Mouse (Mus musculus) cerebellum, adult 9-11 months (tissue): ENCODE data around the gene Narf.
A peak's percentile ranks its signal among the peaks of the same experiment; 100 is the strongest.

ENCODE experiments used
- DNase-seq: peaks from one replicate; pipeline ENCODE4 v3.0.0; 2022

Narf gene

GRCm38 (mm10) chr11:121237345-121238128 is 484 bp downstream of the Narf start:
- DNase-seq: no peak

DNA sequence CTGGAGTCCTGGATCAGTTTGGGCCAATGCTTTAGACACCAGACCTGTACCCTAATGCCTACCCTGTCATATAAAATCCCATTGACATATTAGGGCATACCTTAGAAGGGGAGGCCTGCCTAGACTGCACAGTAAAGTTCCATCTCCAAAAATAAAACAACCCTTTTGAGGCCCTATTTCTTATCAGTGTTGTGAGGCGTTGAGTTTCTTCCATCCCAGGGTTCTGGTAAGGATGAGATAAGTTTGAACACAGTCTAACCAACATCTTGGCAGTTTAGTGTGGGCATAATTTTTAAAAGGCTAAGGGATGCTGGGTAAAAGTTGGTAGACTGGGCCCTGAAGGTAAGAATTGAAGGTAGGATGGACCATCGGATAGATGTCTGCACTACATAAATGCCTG is 2.6 kb downstream of the Narf start:
- DNase-seq: no peak

DNA sequence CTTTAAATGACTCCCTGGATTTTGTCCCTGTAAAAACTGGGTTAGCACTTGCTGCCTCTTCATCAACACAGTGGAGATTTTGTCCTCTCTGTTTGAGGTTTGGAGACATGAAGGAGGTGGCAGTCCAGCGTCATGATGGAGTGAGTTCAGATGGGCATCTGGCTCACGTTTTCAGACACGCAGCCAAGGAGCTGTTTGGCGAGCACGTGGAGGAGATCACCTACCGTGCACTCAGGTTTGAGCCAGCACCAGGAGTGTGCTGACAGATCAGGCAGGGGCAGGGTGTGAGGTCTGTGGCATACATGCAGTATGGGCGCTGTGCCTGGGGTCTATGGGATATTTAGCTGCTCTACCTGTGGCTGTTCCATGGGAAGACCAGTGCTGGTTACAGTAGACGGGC is 13.1 kb downstream of the Narf start:
- no peak for DNase-seq

GRCm38 (mm10) chr11:121259160-121260100 is 22.4 kb downstream of the Narf start, which contains the start of gene Foxk2:
Foxk2 (plus strand) TSS chr11:121259990.
- peak; percentile 93 for DNase-seq

DNA sequence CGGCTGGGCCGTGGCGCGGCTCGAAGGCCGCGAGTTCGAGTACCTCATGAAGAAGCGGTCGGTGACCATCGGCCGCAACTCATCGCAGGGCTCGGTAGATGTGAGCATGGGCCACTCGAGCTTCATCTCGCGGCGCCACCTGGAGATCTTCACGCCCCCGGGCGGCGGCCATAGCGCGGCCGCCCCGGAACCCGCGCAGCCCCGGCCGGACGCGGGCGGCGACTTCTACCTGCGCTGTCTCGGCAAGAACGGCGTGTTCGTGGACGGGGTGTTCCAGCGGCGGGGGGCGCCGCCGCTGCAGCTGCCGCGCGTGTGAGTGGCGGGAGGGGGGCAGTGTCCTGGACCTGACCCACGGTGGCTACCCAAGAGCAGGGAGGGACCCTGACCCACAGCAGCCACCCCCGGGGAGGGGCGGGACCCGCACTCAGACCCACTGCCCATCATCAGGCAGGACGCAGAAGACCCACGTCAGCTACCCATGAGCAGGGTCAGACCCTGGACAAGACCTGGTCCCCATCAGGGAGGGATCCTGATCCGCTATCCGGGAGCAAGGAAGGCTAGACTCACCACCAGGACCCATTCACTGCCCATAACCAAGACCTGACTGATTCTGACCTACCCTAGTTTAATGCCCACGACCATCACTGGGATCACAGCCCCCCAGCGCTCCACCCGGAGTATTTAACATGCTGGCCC is 23.3 kb downstream of the Narf start:
- peak; percentile 71 for DNase-seq

- DNase-seq: no peak
Measured at GRCm38 (mm10) chr11:121261074-121261473, 24.0 kb downstream of the Narf start.

- DNase-seq: no peak
Measured at GRCm38 (mm10) chr11:121277516-121277915, 40.5 kb downstream of the Narf start.

DNA sequence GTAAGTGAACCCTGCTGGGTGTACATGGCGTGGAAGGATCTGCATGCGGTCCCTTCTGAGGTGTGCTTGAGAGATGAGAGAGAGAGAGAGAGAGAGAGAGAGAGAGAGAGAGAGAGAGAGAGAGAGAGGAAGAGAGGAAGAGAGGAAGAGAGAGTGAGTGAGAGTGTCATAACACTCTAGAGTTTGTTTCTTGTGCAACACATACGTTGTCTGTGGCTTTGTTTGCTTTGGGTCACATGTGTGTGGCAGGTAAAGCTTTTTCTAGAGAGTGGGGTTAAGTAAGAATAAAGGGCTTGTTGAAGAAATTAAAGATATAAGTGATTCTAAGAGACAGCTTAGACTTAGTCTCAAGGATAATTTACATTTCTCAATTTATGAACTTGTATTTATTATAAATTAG is 41.0 kb downstream of the Narf start:
- DNase-seq: no peak

GRCm38 (mm10) chr11:121282911-121283310 is 45.9 kb downstream of the Narf start:
- no peak for DNase-seq

GRCm38 (mm10) chr11:121289859-121290258 is 52.8 kb downstream of the Narf start:
- no peak for DNase-seq

- DNase-seq: no peak
Measured at GRCm38 (mm10) chr11:121294771-121295170, 57.7 kb downstream of the Narf start.

GRCm38 (mm10) chr11:121298493-121298892 is 61.4 kb downstream of the Narf start:
- DNase-seq: no peak

DNA sequence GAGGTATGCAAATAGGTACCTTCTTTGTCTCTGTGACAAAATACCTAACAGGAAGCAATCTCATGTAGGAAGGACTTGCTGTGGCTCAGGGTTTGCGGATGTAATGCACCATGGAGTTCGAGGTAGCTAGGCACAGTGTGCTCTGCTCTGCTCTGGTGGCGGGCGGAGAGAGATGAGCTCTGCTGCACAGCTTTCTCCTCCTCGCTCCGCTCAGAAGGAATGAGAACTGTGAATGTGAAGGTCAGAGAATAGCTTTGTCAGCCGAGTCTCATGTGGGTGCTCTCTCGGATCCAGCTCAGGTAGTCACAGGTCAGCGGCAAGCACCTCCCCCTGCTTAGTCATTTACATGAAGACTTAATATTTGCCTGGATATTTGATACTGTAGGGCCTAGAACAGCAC is 63.2 kb downstream of the Narf start:
- no peak for DNase-seq

GRCm38 (mm10) chr11:121305371-121305770 is 68.3 kb downstream of the Narf start:
- no peak for DNase-seq
